Mouse (Mus musculus) embryonic facial prominence, embryonic 13.5 days (tissue): ENCODE data around the gene Diaph2. TPM values are rescaled to one million over a fixed set of nuclear protein-coding genes. Genes with fewer than 3 reads are reported as not detected.
A peak's percentile ranks its signal among the peaks of the same experiment; 100 is the strongest.

Experiments used
- ATAC-seq: fragments of 200-750 bp; cut with Nextera tagmentation; 2 replicates; pipeline ENCODE4 v1.8.0; 2017; ENCODE audit warnings: low read depth; ENCODE audit not compliant: insufficient number of reproducible peaks, insufficient read depth, low FRiP score, low TSS enrichment
- H3K27ac ChIP-seq: fragments of 300-500 bp; sonication (generic); 2 replicates; pipeline ENCODE4 v1.5.1; 2015; ENCODE audit warnings: moderate library complexity, mild to moderate bottlenecking, inconsistent platforms
- H3K27me3 ChIP-seq: fragments of 300-500 bp; sonication (generic); 2 replicates; pipeline ENCODE4 v1.6.1; 2015; ENCODE audit warnings: mild to moderate bottlenecking, inconsistent platforms
- H3K36me3 ChIP-seq: fragments of 300-500 bp; sonication (generic); 2 replicates; pipeline ENCODE4 v1.6.1; 2015; ENCODE audit warnings: mild to moderate bottlenecking, inconsistent platforms
- H3K4me1 ChIP-seq: fragments of 300-500 bp; sonication (generic); 2 replicates; pipeline ENCODE4 v1.6.1; 2015; ENCODE audit warnings: inconsistent platforms
- H3K4me2 ChIP-seq: fragments of 300-500 bp; sonication (generic); 2 replicates; pipeline ENCODE4 v1.6.1; 2015; ENCODE audit warnings: moderate library complexity, mild to moderate bottlenecking, inconsistent platforms
- H3K4me3 ChIP-seq: fragments of 300-500 bp; sonication (generic); 2 replicates; pipeline ENCODE4 v1.5.1; 2015; ENCODE audit warnings: mild to moderate bottlenecking, inconsistent platforms
- H3K9ac ChIP-seq: fragments of 300-500 bp; sonication (generic); 2 replicates; pipeline ENCODE4 v1.6.1; 2015; ENCODE audit warnings: mild to moderate bottlenecking, inconsistent platforms
- H3K9me3 ChIP-seq: fragments of 300-500 bp; sonication (generic); 2 replicates; pipeline ENCODE4 v1.6.1; 2016; ENCODE audit warnings: inconsistent platforms
- WGBS: fragments of 180-500 bp; shearing (Covaris S2); methylation state at CpG from one replicate; pipeline ENCODE4 v1.1.7; 2015; ENCODE audit warnings: mixed read lengths; 5-methylcytosine and 5-hydroxymethylcytosine counted together
- polyA plus RNA-seq: library from polyadenylated mRNA; unstranded; fragments of >200 nt; fragmentation: Nextera tagmentation; extraction: Ambion mirVana; gene quantifications from 2 replicates; pipeline ENCODE4 v1.2.1, GENCODE M21; 2015

Diaph2 gene
- 7.1 TPM in 2 replicates for polyA plus RNA-seq

GRCm38 (mm10) chrX:129749571-129750061 is at the start of gene Diaph2:
TSS of gene Diaph2 (plus strand) at chrX:129749742.
- no peaks in the 10 kb centered on the region for H3K9me3 ChIP-seq
- no peaks in the 10 kb centered on the region for H3K4me1 ChIP-seq
- 18% methylated on average over 49 of the region's 49 CpGs for WGBS
- H3K27ac ChIP-seq, result peak within 1 kb of the TSS; percentile 72
- peak; percentile 90 for ATAC-seq
- peak within 1 kb of the TSS; percentile 55 for H3K4me2 ChIP-seq
- H3K4me3 ChIP-seq, result peak within 1 kb of the TSS; percentile 56
- H3K9ac ChIP-seq, result peak within 1 kb of the TSS; percentile 72
- no peaks in the 10 kb centered on the region for H3K36me3 ChIP-seq
- H3K27me3 ChIP-seq, result no peaks in the 10 kb centered on the region

- Histone ChIP-seq H3K4me1 (no peaks in the 10 kb centered on the region), H3K4me2 (no peak overlapping the region), H3K27ac (no peak overlapping the region), H3K9me3 (no peaks in the 10 kb centered on the region), H3K9ac (no peak overlapping the region), H3K4me3 (no peak overlapping the region), H3K27me3 (no peaks in the 10 kb centered on the region), H3K36me3 (no peaks in the 10 kb centered on the region)
- WGBS, result 63% methylated on average over 6 of the region's 6 CpGs
- ATAC-seq, result no peak
Observed at GRCm38 (mm10) chrX:129701634-129702312, 47.8 kb upstream of the Diaph2 start.

GRCm38 (mm10) chrX:129709656-129710055 is 39.9 kb upstream of the Diaph2 start:
- no peak overlapping the region for H3K4me2 ChIP-seq
- ATAC-seq, result no peak
- 75% methylated on average over 2 of the region's 2 CpGs for WGBS

GRCm38 (mm10) chrX:129728717-129729220 is 20.8 kb upstream of the Diaph2 start:
- WGBS, result 40% methylated on average over 2 of the region's 2 CpGs
- ATAC-seq, result no peak
- H3K27me3 ChIP-seq, result no peaks in the 10 kb centered on the region

More at GRCm38 (mm10) chrX:129709656-129710055, 39.9 kb upstream of the Diaph2 start:
- no peaks in the 10 kb centered on the region for H3K4me1 ChIP-seq
- no peak overlapping the region for H3K27ac ChIP-seq
- H3K36me3 ChIP-seq, result no peaks in the 10 kb centered on the region
- H3K9ac ChIP-seq, result no peak overlapping the region
- no peaks in the 10 kb centered on the region for H3K9me3 ChIP-seq
- no peaks in the 10 kb centered on the region for H3K27me3 ChIP-seq
- H3K4me3 ChIP-seq, result no peak overlapping the region

GRCm38 (mm10) chrX:129736562-129736961 is 13.0 kb upstream of the Diaph2 start:
- Histone ChIP-seq H3K9ac (no peak overlapping the region), H3K27ac (no peak overlapping the region), H3K9me3 (no peaks in the 10 kb centered on the region), H3K27me3 (no peaks in the 10 kb centered on the region), H3K4me1 (no peaks in the 10 kb centered on the region), H3K36me3 (no peaks in the 10 kb centered on the region), H3K4me2 (no peak overlapping the region), H3K4me3 (no peak overlapping the region)
- ATAC-seq, result no peak
- WGBS, result 52% methylated on average over 1 of the region's 1 CpGs

More at GRCm38 (mm10) chrX:129728717-129729220, 20.8 kb upstream of the Diaph2 start:
- Histone ChIP-seq H3K27ac (no peak overlapping the region), H3K4me1 (no peaks in the 10 kb centered on the region), H3K4me3 (no peak overlapping the region), H3K36me3 (no peaks in the 10 kb centered on the region), H3K9me3 (no peaks in the 10 kb centered on the region), H3K4me2 (no peak overlapping the region), H3K9ac (no peak overlapping the region)

- H3K4me1 ChIP-seq, result no peaks in the 10 kb centered on the region
- no peak for ATAC-seq
- H3K27me3 ChIP-seq, result no peaks in the 10 kb centered on the region
- no peaks in the 10 kb centered on the region for H3K36me3 ChIP-seq
- no peak overlapping the region for H3K4me3 ChIP-seq
- no peak overlapping the region for H3K4me2 ChIP-seq
- H3K27ac ChIP-seq, result no peak overlapping the region
- no peak overlapping the region for H3K9ac ChIP-seq
- H3K9me3 ChIP-seq, result no peaks in the 10 kb centered on the region
Observed at GRCm38 (mm10) chrX:129739226-129739625, 10.3 kb upstream of the Diaph2 start.

- Histone ChIP-seq H3K9me3 (no peaks in the 10 kb centered on the region), H3K4me3 (no peak overlapping the region), H3K4me2 (no peak overlapping the region), H3K36me3 (no peaks in the 10 kb centered on the region), H3K27me3 (no peaks in the 10 kb centered on the region), H3K4me1 (no peaks in the 10 kb centered on the region), H3K9ac (no peak overlapping the region), H3K27ac (no peak overlapping the region)
- WGBS, result 75% methylated on average over 3 of the region's 3 CpGs
- ATAC-seq, result no peak
Observed at GRCm38 (mm10) chrX:129742981-129743380, 6.6 kb upstream of the Diaph2 start.

GRCm38 (mm10) chrX:129745976-129746375 is 3.6 kb upstream of the Diaph2 start:
- ATAC-seq, result no peak
- H3K36me3 ChIP-seq, result no peaks in the 10 kb centered on the region
- no peaks in the 10 kb centered on the region for H3K9me3 ChIP-seq
- H3K4me3 ChIP-seq, result no peak overlapping the region
- no peaks in the 10 kb centered on the region for H3K27me3 ChIP-seq
- 60% methylated on average over 3 of the region's 3 CpGs for WGBS
- no peaks in the 10 kb centered on the region for H3K4me1 ChIP-seq
- H3K27ac ChIP-seq, result no peak overlapping the region
- no peak overlapping the region for H3K9ac ChIP-seq
- H3K4me2 ChIP-seq, result no peak overlapping the region

GRCm38 (mm10) chrX:129749102-129749501 is 440 bp upstream of the Diaph2 start:
- ATAC-seq, result no peak
- WGBS, result 40% methylated on average over 1 of the region's 1 CpGs
- no peak overlapping the region for H3K9ac ChIP-seq
- no peaks in the 10 kb centered on the region for H3K9me3 ChIP-seq
- H3K36me3 ChIP-seq, result no peaks in the 10 kb centered on the region
- no peaks in the 10 kb centered on the region for H3K27me3 ChIP-seq
- peak overlapping the region; percentile 56 for H3K4me3 ChIP-seq
- H3K27ac ChIP-seq, result no peak overlapping the region
- no peaks in the 10 kb centered on the region for H3K4me1 ChIP-seq
- H3K4me2 ChIP-seq, result peak overlapping the region; percentile 55

GRCm38 (mm10) chrX:129750094-129750569 is 590 bp downstream of the Diaph2 start:
- Histone ChIP-seq H3K4me1 (no peaks in the 10 kb centered on the region), H3K36me3 (no peaks in the 10 kb centered on the region)
- WGBS, result 21% methylated on average over 31 of the region's 31 CpGs

GRCm38 (mm10) chrX:129750606-129751005 is 1.1 kb downstream of the Diaph2 start:
- Histone ChIP-seq H3K4me3 (peak overlapping the region; percentile 56), H3K36me3 (no peaks in the 10 kb centered on the region), H3K27ac (no peak overlapping the region), H3K4me1 (no peaks in the 10 kb centered on the region), H3K4me2 (peak overlapping the region; percentile 55), H3K9ac (peak overlapping the region; percentile 72), H3K9me3 (no peaks in the 10 kb centered on the region), H3K27me3 (no peaks in the 10 kb centered on the region)
- no peak for ATAC-seq
- WGBS, result 12% methylated on average over 6 of the region's 6 CpGs

More at GRCm38 (mm10) chrX:129750094-129750569, 590 bp downstream of the Diaph2 start:
- Histone ChIP-seq H3K9ac (peak overlapping the region; percentile 72), H3K9me3 (no peaks in the 10 kb centered on the region), H3K27me3 (no peaks in the 10 kb centered on the region), H3K4me3 (peak overlapping the region; percentile 56), H3K27ac (peak overlapping the region; percentile 72), H3K4me2 (peak overlapping the region; percentile 55)
- peak; percentile 43; the same call in 1 of the 2 replicates for ATAC-seq

GRCm38 (mm10) chrX:129756606-129757005 is 7.1 kb downstream of the Diaph2 start:
- H3K27me3 ChIP-seq, result no peaks in the 10 kb centered on the region
- H3K4me2 ChIP-seq, result no peak overlapping the region
- no peak overlapping the region for H3K27ac ChIP-seq
- H3K9ac ChIP-seq, result no peak overlapping the region
- H3K4me1 ChIP-seq, result no peaks in the 10 kb centered on the region
- H3K4me3 ChIP-seq, result no peak overlapping the region
- no peaks in the 10 kb centered on the region for H3K36me3 ChIP-seq
- H3K9me3 ChIP-seq, result no peaks in the 10 kb centered on the region
- ATAC-seq, result no peak
